Mouse (Mus musculus): ENCODE measurements around the gene Cib2. TPM values are rescaled to one million over a fixed set of nuclear protein-coding genes. Genes with fewer than 3 reads are reported as not detected.

Gene Cib2
- polyA plus RNA-seq, 1 experiment, result 493 TPM

GRCm38 (mm10) chr9:54566958-54567357 lies 6.9 kb upstream of the Cib2 start:
- H3K4me1 ChIP-seq (ENCODE audit: control insufficient read depth, insufficient read depth, insufficient read length, low read length), result 0 out of 2 replicates have a peak, but pooled peaks cover 2% of the 10 kb centered on the region
- no peak overlapping the region for H3K27ac ChIP-seq (replicated peaks; ENCODE audit: low read depth, low read length)
- no peak overlapping the region for H3K4me3 ChIP-seq (ENCODE audit: insufficient read depth, low read depth, low read length)

- H3K4me3 ChIP-seq (ENCODE audit: insufficient read depth, low read depth, low read length), result no peak overlapping the region
- peak overlapping the region; percentile 78 for H3K27ac ChIP-seq (replicated peaks; ENCODE audit: low read depth, low read length)
- H3K4me1 ChIP-seq (ENCODE audit: control insufficient read depth, insufficient read depth, insufficient read length, low read length), result no peaks in the 10 kb centered on the region; the same call in none of the 2 replicates
These were observed 998 bp upstream of the Cib2 start for GRCm38 (mm10) chr9:54560831-54561601.

- H3K27ac ChIP-seq (replicated peaks; ENCODE audit: low read depth, low read length), result peak overlapping the region; percentile 87
- no peaks in the 10 kb centered on the region; the same call in none of the 2 replicates for H3K4me1 ChIP-seq (ENCODE audit: control insufficient read depth, insufficient read depth, insufficient read length, low read length)
- peak overlapping the region; percentile 62 for H3K4me3 ChIP-seq (ENCODE audit: insufficient read depth, low read depth, low read length)
These were observed 1.3 kb downstream of the Cib2 start for GRCm38 (mm10) chr9:54558731-54559130.

- H3K27ac ChIP-seq (replicated peaks; ENCODE audit: low read depth, low read length), result no peak overlapping the region
- H3K4me1 ChIP-seq (ENCODE audit: control insufficient read depth, insufficient read depth, insufficient read length, low read length), result peaks cover 2% of the 10 kb centered on the region
- H3K4me3 ChIP-seq (ENCODE audit: insufficient read depth, low read depth, low read length), result no peak overlapping the region
These were observed 5.0 kb downstream of the Cib2 start for GRCm38 (mm10) chr9:54555044-54555443.

- no peak overlapping the region for H3K4me3 ChIP-seq (ENCODE audit: insufficient read depth, low read depth, low read length)
- H3K4me1 ChIP-seq (ENCODE audit: control insufficient read depth, insufficient read depth, insufficient read length, low read length), result peaks cover 8% of the 10 kb centered on the region
- no peak overlapping the region for H3K27ac ChIP-seq (replicated peaks; ENCODE audit: low read depth, low read length)
These were observed 7.6 kb downstream of the Cib2 start for GRCm38 (mm10) chr9:54552409-54552808.

- H3K4me1 ChIP-seq (ENCODE audit: control insufficient read depth, insufficient read depth, insufficient read length, low read length), result peaks cover 8% of the 10 kb centered on the region
- H3K27ac ChIP-seq (replicated peaks; ENCODE audit: low read depth, low read length), result no peak overlapping the region; the same call in 1 of the 2 replicates
- no peak overlapping the region for H3K4me3 ChIP-seq (ENCODE audit: insufficient read depth, low read depth, low read length)
These were observed 10.6 kb downstream of the Cib2 start for GRCm38 (mm10) chr9:54549433-54549832.

- peaks cover 8% of the 10 kb centered on the region for H3K4me1 ChIP-seq (ENCODE audit: control insufficient read depth, insufficient read depth, insufficient read length, low read length)
- no peak overlapping the region for H3K4me3 ChIP-seq (ENCODE audit: insufficient read depth, low read depth, low read length)
- H3K27ac ChIP-seq (replicated peaks; ENCODE audit: low read depth, low read length), result no peak overlapping the region
These were observed 12.5 kb downstream of the Cib2 start for GRCm38 (mm10) chr9:54547536-54547935.

GRCm38 (mm10) chr9:54544954-54545315 lies 15.1 kb downstream of the Cib2 start:
- H3K4me3 ChIP-seq (ENCODE audit: insufficient read depth, low read depth, low read length), result no peak overlapping the region
- peaks cover 5% of the 10 kb centered on the region; the same call in 1 of the 2 replicates for H3K4me1 ChIP-seq (ENCODE audit: control insufficient read depth, insufficient read depth, insufficient read length, low read length)
- no peak overlapping the region for H3K27ac ChIP-seq (replicated peaks; ENCODE audit: low read depth, low read length)

- Histone ChIP-seq H3K4me3 (ENCODE audit: insufficient read depth, low read depth, low read length) (no peak overlapping the region), H3K4me1 (ENCODE audit: control insufficient read depth, insufficient read depth, insufficient read length, low read length) (no peaks in the 10 kb centered on the region), H3K27ac (replicated peaks; ENCODE audit: low read depth, low read length) (no peak overlapping the region)
These were observed 15.6 kb downstream of the Cib2 start for GRCm38 (mm10) chr9:54544212-54544953.

- no peak overlapping the region for H3K27ac ChIP-seq (replicated peaks; ENCODE audit: low read depth, low read length)
These were observed 19.2 kb downstream of the Cib2 start for GRCm38 (mm10) chr9:54540801-54541200.

GRCm38 (mm10) chr9:54538684-54539083 lies 21.3 kb downstream of the Cib2 start, which contains the start of gene Sh2d7:
Gene Sh2d7 (plus strand): TSS chr9:54538984.
- Histone ChIP-seq H3K4me3 (ENCODE audit: insufficient read depth, low read depth, low read length) (no peak within 1 kb of the TSS), H3K27ac (replicated peaks; ENCODE audit: low read depth, low read length) (no peak within 1 kb of the TSS), H3K4me1 (ENCODE audit: control insufficient read depth, insufficient read depth, insufficient read length, low read length) (no peaks in the 10 kb centered on the region)

More at GRCm38 (mm10) chr9:54540801-54541200, 19.2 kb downstream of the Cib2 start:
- no peak overlapping the region for H3K4me3 ChIP-seq (ENCODE audit: insufficient read depth, low read depth, low read length)
- no peaks in the 10 kb centered on the region for H3K4me1 ChIP-seq (ENCODE audit: control insufficient read depth, insufficient read depth, insufficient read length, low read length)

GRCm38 (mm10) chr9:54538244-54538643 lies 21.8 kb downstream of the Cib2 start:
- H3K27ac ChIP-seq (replicated peaks; ENCODE audit: low read depth, low read length), result no peak overlapping the region
- H3K4me3 ChIP-seq (ENCODE audit: insufficient read depth, low read depth, low read length), result no peak overlapping the region
- H3K4me1 ChIP-seq (ENCODE audit: control insufficient read depth, insufficient read depth, insufficient read length, low read length), result no peaks in the 10 kb centered on the region

- Histone ChIP-seq H3K27ac (replicated peaks; ENCODE audit: low read depth, low read length) (no peak overlapping the region), H3K4me3 (ENCODE audit: insufficient read depth, low read depth, low read length) (no peak overlapping the region), H3K4me1 (ENCODE audit: control insufficient read depth, insufficient read depth, insufficient read length, low read length) (no peaks in the 10 kb centered on the region)
These were observed 22.5 kb downstream of the Cib2 start for GRCm38 (mm10) chr9:54537480-54537879.

- Histone ChIP-seq H3K27ac (replicated peaks; ENCODE audit: low read depth, low read length) (no peak overlapping the region), H3K4me3 (ENCODE audit: insufficient read depth, low read depth, low read length) (no peak overlapping the region), H3K4me1 (ENCODE audit: control insufficient read depth, insufficient read depth, insufficient read length, low read length) (no peaks in the 10 kb centered on the region)
These were observed 23.0 kb downstream of the Cib2 start for GRCm38 (mm10) chr9:54537030-54537429.

GRCm38 (mm10) chr9:54536236-54536635 lies 23.8 kb downstream of the Cib2 start:
- Histone ChIP-seq H3K4me3 (ENCODE audit: insufficient read depth, low read depth, low read length) (no peak overlapping the region), H3K4me1 (ENCODE audit: control insufficient read depth, insufficient read depth, insufficient read length, low read length) (no peaks in the 10 kb centered on the region)

More at GRCm38 (mm10) chr9:54536236-54536635, 23.8 kb downstream of the Cib2 start:
- no peak overlapping the region for H3K27ac ChIP-seq (replicated peaks; ENCODE audit: low read depth, low read length)
